Mouse (Mus musculus) stomach, embryonic 16.5 days (tissue): ENCODE measurements around the gene Pwwp2b. TPM values are rescaled to one million over a fixed set of nuclear protein-coding genes. Genes with fewer than 3 reads are reported as not detected.

Experiments used
- polyA plus RNA-seq: library from polyadenylated mRNA; unstranded; fragments of >200 nt; fragmentation: Nextera tagmentation; extraction: Ambion mirVana; gene quantifications from 2 replicates; pipeline ENCODE4 v1.2.1, GENCODE M21; 2015

Gene Pwwp2b
- polyA plus RNA-seq, 1 experiment from 2014 or later = 16.3 TPM

Other genes with a start within 250 kb of the Pwwp2b start
- gene Dpysl4, start 162.5 kb upstream of the Pwwp2b start, polyA plus RNA-seq = 13.3 and 13.6 TPM in 2 replicates
- 2.9 and 4.4 TPM in 2 replicates for gene Lrrc27, start 35.5 kb upstream of the Pwwp2b start, polyA plus RNA-seq
- 0.17 TPM in 1 of 2 replicates, not detected in the other for gene Stk32c, start 35.2 kb upstream of the Pwwp2b start, polyA plus RNA-seq
- gene Inpp5a, start 140.6 kb downstream of the Pwwp2b start, polyA plus RNA-seq = 20.0 and 21.3 TPM in 2 replicates